Mouse (Mus musculus) frontal cortex, adult 2 months (tissue): ENCODE results near the gene Kif13a. TPM values are rescaled to one million over a fixed set of nuclear protein-coding genes. Genes with fewer than 3 reads are reported as not detected.

Experiments used
- DNase-seq, 2 experiments: peaks; one replicate each; pipeline ENCODE4 v3.0.0; 2022; ENCODE audit warnings: low spot score in 1 of 2; ENCODE audit errors: extremely low spot score in 1 of 2
- polyA plus RNA-seq: library from polyadenylated mRNA; depleted of rRNA; stranded (reverse); fragments of >200 nt; gene quantifications from 2 replicates; pipeline ENCODE4 v1.2.3, GENCODE M21; 2012

Gene Kif13a
- polyA plus RNA-seq, 1 experiment = 14.1 TPM

DNA sequence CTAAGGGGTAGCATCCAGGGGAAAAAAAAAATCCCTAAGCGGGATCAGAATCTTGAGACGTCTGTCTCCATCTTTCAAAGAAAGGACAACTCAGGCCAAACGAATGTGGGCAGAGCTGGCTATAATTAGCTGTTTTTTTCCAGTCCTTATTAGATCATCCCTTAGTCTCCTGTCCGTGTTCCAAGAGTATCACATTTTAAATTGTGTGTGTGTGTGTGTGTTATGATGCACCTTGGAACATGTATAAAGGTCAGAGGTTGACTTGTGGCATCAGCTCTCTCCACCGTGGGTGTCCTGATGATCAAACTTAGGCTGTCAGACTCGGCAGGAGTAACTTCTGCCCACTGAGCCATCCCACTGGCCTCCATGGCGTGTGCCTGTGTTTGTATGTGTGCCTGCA lies 190.2 kb downstream of the Kif13a start:
- no peak for DNase-seq

DNA sequence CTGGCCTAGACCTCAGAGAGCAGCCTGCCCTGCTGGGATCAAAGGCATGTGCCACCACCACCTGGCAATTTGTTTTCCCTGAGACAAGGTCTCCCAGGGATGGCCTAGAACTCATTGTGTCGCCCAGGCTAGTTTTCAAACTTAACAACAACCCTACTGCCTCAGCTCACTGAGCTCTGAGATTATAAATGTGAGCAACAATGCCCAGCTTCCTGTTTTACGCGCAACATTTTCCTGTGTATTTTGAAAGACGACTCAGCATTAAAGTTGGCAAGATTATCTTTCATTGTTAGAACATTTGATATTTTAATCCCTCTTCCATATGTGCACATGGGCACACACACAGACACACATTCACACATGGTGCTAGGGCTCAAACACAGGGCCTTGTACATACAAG lies 192.2 kb downstream of the Kif13a start:
- no peak for DNase-seq

GRCm38 (mm10) chr13:46736479-46736865 lies 193.2 kb downstream of the Kif13a start:
- DNase-seq = no peak

- DNase-seq = peak in 1 of 2 experiments; percentile 37
Observed at GRCm38 (mm10) chr13:46735808-46736478, 193.7 kb downstream of the Kif13a start.

DNA sequence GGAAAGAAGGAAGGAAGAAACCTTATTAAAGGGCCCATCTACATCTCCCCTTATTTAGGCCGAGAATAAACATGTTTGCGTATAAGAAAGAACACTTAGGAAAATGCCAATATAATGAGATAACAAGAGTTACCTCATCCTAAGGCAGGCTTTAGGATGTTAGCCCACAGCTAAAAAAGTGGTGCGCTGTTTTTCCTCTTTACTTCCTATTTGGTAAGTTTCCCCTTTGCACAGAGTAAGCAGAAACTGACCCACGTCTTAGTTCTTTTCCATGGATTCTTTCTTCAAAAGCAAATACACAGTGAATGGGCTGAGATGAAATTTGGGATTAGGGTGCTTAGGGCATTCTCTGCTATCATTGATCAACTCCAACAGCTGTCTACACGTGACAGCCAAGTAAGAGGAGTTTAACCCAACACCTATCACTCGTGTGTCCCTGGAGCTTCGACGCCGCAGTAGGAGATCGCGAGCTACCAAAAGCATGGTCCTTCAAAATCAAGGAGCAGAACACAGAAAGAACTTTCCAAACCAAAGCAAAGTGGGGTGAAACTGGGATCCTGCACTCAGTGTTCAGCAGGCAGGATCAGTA lies 194.4 kb downstream of the Kif13a start:
- DNase-seq = no peak

DNA sequence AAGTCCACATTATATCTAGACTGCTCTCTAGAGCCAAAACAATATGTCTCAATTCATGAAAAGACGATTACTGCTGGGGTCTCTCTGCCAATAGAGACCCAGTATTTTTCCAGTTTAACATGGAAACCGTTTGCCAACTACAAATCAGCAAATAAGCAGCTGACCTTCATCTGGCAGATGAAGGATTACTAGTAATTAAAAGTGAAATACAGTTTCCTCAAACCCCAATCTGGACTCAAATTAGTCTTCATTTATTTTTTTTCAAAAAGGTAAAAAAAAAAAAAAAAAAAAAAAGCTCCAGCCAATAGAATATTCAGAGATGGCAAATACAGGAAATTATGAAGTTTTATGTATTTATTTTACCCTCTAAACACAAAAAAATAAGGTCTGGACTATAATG lies 199.7 kb downstream of the Kif13a start:
- DNase-seq = no peak

- peak in 1 of 2 experiments; percentile 24 for DNase-seq
Observed at GRCm38 (mm10) chr13:46728411-46728810, 201.3 kb downstream of the Kif13a start.

GRCm38 (mm10) chr13:46727837-46728268 lies 201.8 kb downstream of the Kif13a start, which contains the start of gene Nup153:
Gene Nup153, minus strand, starts transcription at chr13:46727940.
- peak; percentile 98 to 100 for DNase-seq

DNA sequence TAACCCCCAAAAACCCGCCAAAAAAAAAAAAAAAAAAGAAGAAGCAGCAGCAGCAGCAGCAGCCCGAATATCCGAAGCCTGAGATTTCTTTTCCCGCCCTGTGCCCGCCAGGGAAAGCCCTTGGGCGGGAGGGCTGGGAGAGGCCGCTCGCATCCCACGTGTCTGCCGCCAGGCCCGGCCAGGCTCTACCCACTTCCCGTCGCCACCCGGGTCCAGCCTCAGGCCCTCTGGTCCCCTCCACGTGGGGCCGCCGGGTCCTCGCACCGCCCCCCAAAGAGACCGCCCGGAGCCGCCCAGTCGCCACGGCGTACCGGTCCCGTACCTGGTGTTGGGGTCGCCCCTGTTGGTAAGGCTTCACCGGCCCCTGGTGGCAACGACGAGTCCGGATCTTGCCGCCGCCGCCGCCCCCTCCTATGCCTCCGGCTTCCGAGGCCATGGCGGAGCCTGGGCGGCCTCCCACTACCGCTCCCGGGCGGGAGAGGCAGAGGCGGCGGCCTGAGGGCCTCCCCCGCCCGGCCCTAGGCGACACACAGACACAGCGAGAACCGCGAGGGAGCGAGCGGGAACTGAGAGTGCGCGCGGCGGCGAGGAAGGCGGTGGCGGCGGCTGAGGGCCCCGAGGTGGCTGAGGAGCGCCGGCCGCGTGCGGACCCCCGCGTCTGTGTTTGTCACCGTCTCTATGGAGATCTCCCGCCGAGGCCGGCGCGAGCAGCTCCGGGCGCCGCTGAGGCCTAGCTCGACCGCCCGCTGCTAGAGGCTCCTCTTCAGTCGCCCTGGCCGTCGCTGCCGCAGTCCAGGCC lies 202.4 kb downstream of the Kif13a start:
- DNase-seq = peak; percentile 11 to 49

GRCm38 (mm10) chr13:46726288-46727037 lies 203.2 kb downstream of the Kif13a start:
- DNase-seq = peak in 1 of 2 experiments; percentile 16

GRCm38 (mm10) chr13:46725227-46725626 lies 204.4 kb downstream of the Kif13a start:
- DNase-seq = no peak

DNA sequence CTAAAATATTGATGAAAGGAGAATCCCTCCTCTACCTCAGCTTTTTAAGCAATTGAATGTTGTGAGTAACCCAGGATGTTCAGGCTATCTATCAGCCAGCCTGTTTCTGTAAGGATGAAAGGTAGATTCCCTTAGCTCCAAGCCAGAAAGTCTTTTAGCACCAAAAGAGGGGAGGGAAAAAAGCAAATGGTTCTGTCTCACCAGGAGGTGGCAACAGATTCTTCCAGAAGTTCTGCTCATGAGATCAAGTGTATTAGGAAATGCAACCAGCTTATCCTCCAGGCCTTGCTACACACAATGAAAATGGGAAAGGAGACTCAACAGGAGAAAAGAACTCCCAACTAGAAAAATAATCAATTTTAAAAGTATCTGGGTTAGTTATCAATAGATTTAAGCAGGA lies 205.3 kb downstream of the Kif13a start:
- peak in 1 of 2 experiments; percentile 16 for DNase-seq

GRCm38 (mm10) chr13:46721009-46721408 lies 208.7 kb downstream of the Kif13a start:
- DNase-seq = no peak

DNA sequence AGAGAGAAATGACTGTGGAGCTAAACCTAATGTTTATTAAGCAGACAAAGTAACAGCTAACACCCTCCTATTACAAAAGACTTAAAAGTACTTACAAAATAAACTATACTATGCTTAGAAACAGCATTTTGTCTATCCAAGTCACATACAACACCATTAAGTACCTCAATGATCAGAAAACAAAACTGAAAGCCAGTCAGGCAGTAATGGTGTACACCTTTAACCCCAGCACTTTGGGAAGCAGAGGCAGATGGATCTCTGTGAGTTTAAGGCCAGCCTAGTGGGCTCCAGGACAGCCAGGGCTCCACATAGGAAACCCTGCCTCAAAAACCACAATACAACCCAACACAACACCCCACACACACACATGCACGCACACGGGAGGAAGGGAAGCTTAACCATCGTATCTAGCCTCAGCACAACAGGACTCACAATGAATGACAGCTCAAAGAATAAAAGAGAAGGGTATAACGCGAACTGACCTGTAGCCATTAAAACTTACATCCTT lies 210.7 kb downstream of the Kif13a start:
- no peak for DNase-seq

DNA sequence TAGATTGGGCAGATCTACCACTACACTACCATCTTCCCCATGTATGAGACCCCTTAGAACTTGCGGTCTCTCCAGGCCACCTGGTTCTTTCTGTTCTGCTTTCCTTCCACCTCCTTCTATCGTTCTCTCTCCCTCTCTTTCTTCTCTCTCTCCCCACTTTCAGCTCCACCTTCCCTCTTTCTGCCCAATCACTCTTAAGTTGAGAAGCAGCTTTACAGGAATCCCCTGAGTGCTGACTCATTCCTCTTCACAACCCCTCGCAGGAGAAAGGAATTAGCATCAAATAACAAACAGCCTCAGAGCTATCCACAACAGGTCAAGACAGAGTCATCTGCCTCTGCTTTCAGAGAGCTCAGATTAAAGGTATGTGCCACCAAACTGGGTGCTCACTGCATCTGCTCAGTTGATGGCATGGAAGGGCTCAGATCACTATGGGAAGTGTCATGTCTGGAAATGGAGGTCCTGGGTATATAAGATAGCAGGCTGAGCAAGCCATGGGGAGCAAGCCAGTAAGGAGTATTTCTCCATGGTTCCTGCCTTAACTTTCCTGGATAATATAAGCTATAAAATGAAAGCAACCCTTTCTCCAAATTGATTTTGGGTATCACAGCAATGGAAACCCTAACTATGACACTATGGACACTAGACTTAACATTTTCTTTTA lies 213.6 kb downstream of the Kif13a start:
- no peak for DNase-seq

DNA sequence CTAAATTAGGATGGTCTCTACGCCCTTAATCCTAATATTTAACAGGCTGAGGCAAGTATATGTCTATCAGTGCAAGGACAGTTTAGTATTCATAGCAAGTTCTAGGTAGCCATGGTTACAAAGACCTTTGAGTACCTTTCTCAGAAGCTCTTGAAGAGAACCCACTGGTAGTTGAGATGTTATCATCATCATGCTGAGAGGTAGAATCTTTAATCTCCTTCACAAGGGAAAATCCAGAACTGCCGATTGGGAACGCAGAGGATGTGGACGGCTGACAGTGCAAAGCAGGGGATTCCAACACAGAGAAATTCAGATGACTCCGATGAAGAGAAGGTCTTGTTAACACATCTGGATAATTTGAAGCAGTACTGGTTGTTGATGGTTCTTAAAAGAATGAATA lies 216.2 kb downstream of the Kif13a start:
- DNase-seq = no peak

DNA sequence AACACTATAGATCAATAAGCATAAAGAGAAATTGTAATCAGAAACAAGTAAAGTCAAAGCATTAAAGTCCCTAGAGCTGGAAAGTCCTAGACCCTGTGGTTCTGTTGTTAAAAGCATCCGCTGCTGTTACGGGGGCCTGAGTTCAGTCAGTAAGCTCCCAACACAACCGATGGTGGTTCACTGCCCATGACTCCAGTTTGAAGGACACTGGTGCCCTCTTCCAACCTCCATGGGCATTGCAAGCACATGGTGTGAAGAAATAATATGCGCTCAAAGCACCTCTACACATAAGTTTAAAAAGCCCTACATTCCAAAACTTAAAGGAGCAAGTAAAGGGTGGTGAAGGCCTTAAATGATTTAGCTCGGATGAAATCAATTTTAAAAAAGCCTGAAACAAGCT lies 226.5 kb downstream of the Kif13a start:
- no peak for DNase-seq

DNA sequence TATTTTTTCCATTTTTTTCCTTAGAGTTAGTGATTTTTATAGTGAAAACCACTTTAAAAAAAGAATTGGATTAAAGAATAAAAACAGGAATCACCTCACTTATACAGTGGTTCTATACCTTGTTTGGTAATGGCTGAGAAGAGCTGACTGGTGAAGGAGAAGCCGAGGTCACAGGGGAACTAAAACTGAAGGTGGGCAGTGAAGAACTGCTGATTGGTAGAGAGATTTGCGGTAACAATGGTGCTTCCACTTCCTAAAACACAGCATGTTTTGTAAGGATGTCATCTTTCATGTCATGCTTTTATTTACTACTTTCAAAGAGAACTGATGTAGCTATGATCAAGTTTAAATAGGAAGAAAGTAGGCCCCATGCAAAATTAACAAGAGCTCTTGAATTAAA lies 228.2 kb downstream of the Kif13a start:
- DNase-seq = no peak

GRCm38 (mm10) chr13:46699372-46699771 lies 230.3 kb downstream of the Kif13a start:
- no peak for DNase-seq
